Mouse (Mus musculus) ES-E14 (cell line): ENCODE data around the gene Btbd2. TPM values are rescaled to one million over a fixed set of nuclear protein-coding genes. Genes with fewer than 3 reads are reported as not detected.
A peak's percentile ranks its signal among the peaks of the same experiment; 100 is the strongest.

Experiments used
- DNase-seq: peaks from one replicate; pipeline ENCODE4 v3.0.0-alpha.2; 2013; ENCODE audit warnings: low read depth, low spot score
- H3K27ac ChIP-seq: 2 replicates; pipeline ENCODE4 v1.5.1; 2012; ENCODE audit warnings: low read depth, mild to moderate bottlenecking, low read length, moderate library complexity, mixed read lengths; ENCODE audit not compliant: poor library complexity, insufficient read depth, severe bottlenecking
- H3K36me3 ChIP-seq: 2 replicates; pipeline ENCODE4 v1.6.1; 2012; ENCODE audit warnings: mild to moderate bottlenecking, low read length, moderate library complexity, mixed read lengths; ENCODE audit not compliant: control insufficient read depth, poor library complexity, insufficient read depth, severe bottlenecking
- H3K4me1 ChIP-seq, 2 experiments: fragments of 150-350 bp in 1 of 2; sonication (generic) in 1 of 2; 2 replicates each; pipeline ENCODE4 v1.6.1; 2012; ENCODE audit warnings: low read length in 2 of 2, mild to moderate bottlenecking in 1 of 2, mixed read lengths in 1 of 2; ENCODE audit not compliant: control insufficient read depth in 2 of 2, insufficient read depth in 2 of 2, poor library complexity in 1 of 2
- H3K4me3 ChIP-seq, 2 experiments: fragments of 150-350 bp in 1 of 2; sonication (generic) in 1 of 2; 2 replicates each; pipeline ENCODE4 v1.5.1; 2012; ENCODE audit warnings: low read length in 2 of 2, low read depth in 1 of 2, mild to moderate bottlenecking in 1 of 2, mixed read lengths in 1 of 2; ENCODE audit not compliant: insufficient read depth in 1 of 2, poor library complexity in 1 of 2, severe bottlenecking in 1 of 2
- H3K9ac ChIP-seq: 2 replicates; pipeline ENCODE4 v1.6.1; 2012; ENCODE audit warnings: low read depth, mild to moderate bottlenecking, low read length, mixed read lengths; ENCODE audit not compliant: poor library complexity, insufficient read depth, severe bottlenecking
- H3K9me3 ChIP-seq: fragments of 150-350 bp; sonication (generic); 2 replicates; pipeline ENCODE4 v1.6.1; 2012; ENCODE audit warnings: low read depth, mild to moderate bottlenecking, low read length; ENCODE audit not compliant: control insufficient read depth, insufficient read depth
- CHD2 ChIP-seq: IDR thresholded peaks from 2 replicates; pipeline ENCODE4 v1.6.1; 2014; ENCODE audit warnings: mild to moderate bottlenecking, low read depth, low read length, inconsistent platforms
- HCFC1 ChIP-seq: IDR thresholded peaks from 2 replicates; pipeline ENCODE4 v1.6.1; 2012; ENCODE audit warnings: low read length, inconsistent platforms, borderline replicate concordance; ENCODE audit not compliant: insufficient read depth
- MAFK ChIP-seq: IDR thresholded peaks from 2 replicates; pipeline ENCODE4 v1.6.1; 2014; ENCODE audit warnings: mild to moderate bottlenecking, low read depth, low read length, inconsistent platforms; ENCODE audit not compliant: insufficient read depth
- ZC3H11A ChIP-seq: IDR thresholded peaks from 2 replicates; pipeline ENCODE4 v1.6.1; 2012; ENCODE audit warnings: low read depth, mild to moderate bottlenecking, inconsistent platforms, low read length, borderline replicate concordance
- ZNF384 ChIP-seq: IDR thresholded peaks from 2 replicates; pipeline ENCODE4 v1.6.1; 2012; ENCODE audit warnings: low read depth, low read length, inconsistent platforms
- in situ Hi-C, 2 experiments: fragments of 600-800 bp; cut with MboI; formaldehyde crosslinking; loops; one replicate each; pipeline ENCODE4 v1.15.1; 2025; ENCODE audit warnings: low sequenced_read_pairs in 2 of 2, inconsistent platforms in 1 of 2; ENCODE audit not compliant: unreplicated experiment in 2 of 2
- total RNA-seq: library from RNA; depleted of rRNA; stranded (reverse); fragments of 300-350 nt; gene quantifications from 2 replicates; pipeline ENCODE4 v1.2.3, GENCODE M21; 2012

Btbd2 gene
- total RNA-seq, 1 experiment = 45.7 TPM

GRCm38 (mm10) chr10:80604988-80605387, 51.9 kb downstream of the Btbd2 start:
- H3K27ac ChIP-seq = no peak overlapping the region
- H3K4me1 ChIP-seq = peaks cover 0 to 21% of the 10 kb centered on the region in 2 experiments; a peak in 1 of 4 replicates
- peaks cover 31% of the 10 kb centered on the region for H3K36me3 ChIP-seq
- DNase-seq = no peak
- no peak for TF ChIP-seq ZNF384
- TF ChIP-seq MAFK = no peak
- no peak for TF ChIP-seq ZC3H11A
- TF ChIP-seq HCFC1 = no peak
- TF ChIP-seq CHD2 = no peak
- in situ Hi-C loops = no loop called here
- H3K4me3 ChIP-seq = no peak overlapping the region
- H3K9ac ChIP-seq = no peak overlapping the region
- no peaks in the 10 kb centered on the region for H3K9me3 ChIP-seq

DNA sequence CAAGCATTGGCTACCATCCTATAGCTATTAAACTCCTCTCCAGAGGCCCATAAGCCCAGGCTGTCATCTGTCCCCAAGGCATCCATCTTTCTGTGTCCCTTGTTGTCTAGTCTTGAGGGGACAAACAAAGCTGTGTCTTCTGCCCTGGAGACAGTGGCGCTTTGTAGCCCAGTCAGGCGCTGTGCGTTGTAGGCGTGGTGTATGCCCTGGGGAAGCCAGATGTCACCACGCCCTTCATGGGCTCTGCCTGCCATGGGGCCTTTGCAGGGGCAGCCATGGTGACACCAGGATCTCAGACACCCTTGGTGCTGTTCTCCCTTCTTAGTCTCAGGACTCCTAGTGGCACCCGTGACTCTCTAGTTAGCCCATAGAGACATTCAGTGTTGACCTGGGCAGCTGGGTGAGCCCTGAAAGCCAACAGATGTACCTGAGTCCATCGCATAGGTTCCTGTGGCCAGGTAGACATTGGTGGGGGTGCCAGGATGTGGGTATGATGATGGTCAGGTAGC, 52.8 kb downstream of the Btbd2 start:
- peak overlapping the region; percentile 77 to 86; a peak in 2 of 4 replicates for H3K4me3 ChIP-seq
- DNase-seq = no peak
- peaks cover 27% of the 10 kb centered on the region for H3K36me3 ChIP-seq
- no peak overlapping the region for H3K27ac ChIP-seq
- in situ Hi-C loops = no loop called here
- H3K9ac ChIP-seq = peak overlapping the region; percentile 87
- peaks cover 0 to 21% of the 10 kb centered on the region in 2 experiments; a peak in 1 of 4 replicates for H3K4me1 ChIP-seq
- H3K9me3 ChIP-seq = no peaks in the 10 kb centered on the region
- TF ChIP-seq ZNF384 (no peak), MAFK (no peak), CHD2 (no peak), ZC3H11A (no peak), HCFC1 (no peak)

DNA sequence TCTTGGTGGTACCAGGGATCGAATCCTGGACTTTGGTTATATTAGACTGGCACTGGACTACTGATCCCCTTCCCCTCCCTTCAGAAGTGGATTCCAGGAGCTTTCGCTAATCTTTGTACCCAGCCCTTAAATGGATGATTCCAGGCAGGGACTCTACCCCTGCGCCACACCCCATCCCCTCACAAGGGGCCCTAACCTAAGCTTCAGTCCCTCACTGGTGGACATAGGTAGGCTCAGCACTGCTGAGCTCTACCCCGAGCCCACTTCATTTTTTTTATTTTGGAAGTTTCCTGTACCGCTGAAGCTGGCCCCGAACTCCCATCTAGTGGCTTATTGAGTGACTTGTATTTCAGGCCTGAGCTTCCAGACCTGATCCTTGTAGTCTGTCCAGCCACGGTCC, 53.5 kb downstream of the Btbd2 start:
- peaks cover 0 to 19% of the 10 kb centered on the region in 2 experiments; a peak in 1 of 4 replicates for H3K4me1 ChIP-seq
- TF ChIP-seq HCFC1 (no peak), ZNF384 (no peak), MAFK (no peak), ZC3H11A (no peak), CHD2 (no peak)
- peaks cover 22% of the 10 kb centered on the region for H3K36me3 ChIP-seq
- DNase-seq = no peak
- peak overlapping the region; percentile 87 for H3K9ac ChIP-seq
- no peaks in the 10 kb centered on the region for H3K9me3 ChIP-seq
- H3K4me3 ChIP-seq = peak overlapping the region; percentile 77 to 86
- H3K27ac ChIP-seq = peak overlapping the region; percentile 68; the same call in 1 of the 2 replicates
- in situ Hi-C loops = no loop called here

GRCm38 (mm10) chr10:80602698-80603325, 54.1 kb downstream of the Btbd2 start, which contains the start of the genes Scamp4 and Adat3:
TSS of gene Scamp4 (plus strand) at chr10:80602872.
TSS of gene Adat3 (plus strand) at chr10:80602880.
- H3K9me3 ChIP-seq = no peaks in the 10 kb centered on the region
- in situ Hi-C loops = no loop called here
- H3K9ac ChIP-seq = peak within 1 kb of the TSS; percentile 87
- peak within 1 kb of the TSS; percentile 77 to 86 for H3K4me3 ChIP-seq
- TF ChIP-seq MAFK = peak; percentile 28; the same call in 1 of the 2 replicates
- TF ChIP-seq HCFC1 = peak; percentile 83
- TF ChIP-seq ZNF384 = no peak
- H3K4me1 ChIP-seq = peaks cover 0 to 19% of the 10 kb centered on the region in 2 experiments; a peak in 1 of 4 replicates
- peaks cover 17% of the 10 kb centered on the region for H3K36me3 ChIP-seq
- H3K27ac ChIP-seq = peak within 1 kb of the TSS; percentile 68
- peak; percentile 93 for DNase-seq
